Mouse (Mus musculus): ENCODE measurements at regions not wholly inside any gene's neighbourhood (a gene's known extent, or its start where the extent isn't known, plus 50 kb on each side); places are given as distances from the start of the nearest gene placed in this dataset.

GRCm38 (mm10) chr5:16991518-16991917 lies 199.9 kb downstream of the Gm28710 start:
- Histone ChIP-seq H3K4me3 (ENCODE audit: low read length) (no peak overlapping the region), H3K36me3 (ENCODE audit: insufficient read depth, low read length) (no peaks in the 10 kb centered on the region), H3K27ac (no peak overlapping the region), H3K4me1 (ENCODE audit: insufficient read depth, low read length) (no peaks in the 10 kb centered on the region), H3K9ac (replicated peaks; ENCODE audit: low read length) (no peak overlapping the region), H3K4me2 (ENCODE audit: low read depth, low read length) (no peak overlapping the region), H3K27me3 (ENCODE audit: insufficient read depth, low read length) (no peaks in the 10 kb centered on the region), H3K9me3 (ENCODE audit: low read length) (no peaks in the 10 kb centered on the region)
- TF ChIP-seq CTCF (IDR thresholded peaks at IDR 0.05; ENCODE audit: low read depth) = no peak
- no peak for ATAC-seq
- DNase-seq (ENCODE audit: low spot score) = no peak
- 46% methylated on average over 1 of the region's 1 CpGs for WGBS

DNA sequence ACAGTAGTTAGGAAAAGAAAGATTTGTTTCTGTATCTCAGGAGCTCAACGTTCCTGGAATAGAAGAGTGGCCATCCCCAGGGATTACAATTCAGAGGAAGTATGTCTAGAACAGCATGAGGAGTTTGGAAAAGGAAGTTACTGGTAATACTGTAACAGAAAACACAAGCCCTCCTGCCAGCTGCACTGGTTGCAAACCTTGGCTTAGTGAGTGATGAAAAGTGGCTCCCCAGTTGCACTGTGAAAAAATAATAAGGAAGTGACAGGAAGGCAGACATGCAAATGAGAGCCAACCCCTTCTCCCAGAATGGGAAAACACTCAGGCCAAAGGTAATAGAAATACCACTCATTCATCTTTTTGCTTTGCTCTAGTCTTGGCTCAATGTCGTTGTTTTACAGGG lies 207.6 kb downstream of the Gm28710 start:
- no peak for TF ChIP-seq CTCF (IDR thresholded peaks at IDR 0.05; ENCODE audit: low read depth)
- Histone ChIP-seq H3K36me3 (ENCODE audit: insufficient read depth, low read length) (no peaks in the 10 kb centered on the region), H3K9me3 (ENCODE audit: low read length) (no peaks in the 10 kb centered on the region), H3K4me3 (ENCODE audit: low read length) (no peak overlapping the region), H3K9ac (replicated peaks; ENCODE audit: low read length) (no peak overlapping the region), H3K27me3 (ENCODE audit: insufficient read depth, low read length) (no peaks in the 10 kb centered on the region), H3K27ac (no peak overlapping the region), H3K4me2 (ENCODE audit: low read depth, low read length) (no peak overlapping the region), H3K4me1 (ENCODE audit: insufficient read depth, low read length) (no peaks in the 10 kb centered on the region)
- WGBS = 42% methylated on average over 2 of the region's 2 CpGs
- DNase-seq (ENCODE audit: low spot score) = no peak
- ATAC-seq = no peak

- no peaks in the 10 kb centered on the region for H3K27me3 ChIP-seq (ENCODE audit: insufficient read depth, low read length)
- ATAC-seq = no peak
- DNase-seq (ENCODE audit: low spot score) = no peak
- H3K9ac ChIP-seq (replicated peaks; ENCODE audit: low read length) = no peak overlapping the region
- no peaks in the 10 kb centered on the region for H3K4me1 ChIP-seq (ENCODE audit: insufficient read depth, low read length)
- no peak overlapping the region for H3K27ac ChIP-seq
- no peak overlapping the region for H3K4me2 ChIP-seq (ENCODE audit: low read depth, low read length)
- H3K9me3 ChIP-seq (ENCODE audit: low read length) = no peaks in the 10 kb centered on the region
- H3K36me3 ChIP-seq (ENCODE audit: insufficient read depth, low read length) = no peaks in the 10 kb centered on the region
- no peak overlapping the region for H3K4me3 ChIP-seq (ENCODE audit: low read length)
- WGBS = 70% methylated on average over 3 of the region's 3 CpGs
- TF ChIP-seq CTCF (IDR thresholded peaks at IDR 0.05; ENCODE audit: low read depth) = no peak
These were observed 215.4 kb downstream of the Gm28710 start for GRCm38 (mm10) chr5:17006807-17007522.

DNA sequence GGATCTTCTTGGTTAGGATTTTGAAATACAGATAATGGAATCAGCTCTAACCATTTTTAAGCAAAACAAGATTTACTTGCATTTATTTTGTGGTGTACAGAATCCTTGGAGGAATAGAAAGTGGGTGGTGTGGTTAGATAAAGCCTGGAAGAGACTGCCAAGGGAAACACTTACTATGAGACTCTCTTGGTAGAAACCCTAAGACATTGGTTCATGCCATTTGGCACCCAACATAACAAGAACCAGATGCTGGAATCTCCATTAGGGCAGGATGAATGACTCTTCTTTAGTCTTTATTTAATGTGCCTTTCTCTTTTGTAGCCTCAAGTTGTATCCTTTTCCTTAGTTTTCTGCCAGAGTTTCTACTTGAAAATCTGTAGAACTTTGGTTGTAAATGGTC lies 230.0 kb downstream of the Gm28710 start:
- DNase-seq (ENCODE audit: low spot score) (no peak), ATAC-seq (no peak)
- TF ChIP-seq CTCF (IDR thresholded peaks at IDR 0.05; ENCODE audit: low read depth) = no peak
- Histone ChIP-seq H3K27ac (no peak overlapping the region), H3K9ac (replicated peaks; ENCODE audit: low read length) (no peak overlapping the region), H3K4me1 (ENCODE audit: insufficient read depth, low read length) (no peaks in the 10 kb centered on the region), H3K4me3 (ENCODE audit: low read length) (no peak overlapping the region), H3K27me3 (ENCODE audit: insufficient read depth, low read length) (no peaks in the 10 kb centered on the region), H3K9me3 (ENCODE audit: low read length) (no peaks in the 10 kb centered on the region), H3K4me2 (ENCODE audit: low read depth, low read length) (no peak overlapping the region), H3K36me3 (ENCODE audit: insufficient read depth, low read length) (no peaks in the 10 kb centered on the region)

- DNase-seq (ENCODE audit: low spot score) = no peak
- no peaks in the 10 kb centered on the region for H3K9me3 ChIP-seq (ENCODE audit: low read length)
- no peaks in the 10 kb centered on the region for H3K27me3 ChIP-seq (ENCODE audit: insufficient read depth, low read length)
- H3K4me3 ChIP-seq (ENCODE audit: low read length) = no peak overlapping the region
- WGBS = 61% methylated on average over 2 of the region's 2 CpGs
- ATAC-seq = no peak
- H3K9ac ChIP-seq (replicated peaks; ENCODE audit: low read length) = no peak overlapping the region
- TF ChIP-seq CTCF (IDR thresholded peaks at IDR 0.05; ENCODE audit: low read depth) = no peak
- no peaks in the 10 kb centered on the region for H3K36me3 ChIP-seq (ENCODE audit: insufficient read depth, low read length)
- no peak overlapping the region for H3K4me2 ChIP-seq (ENCODE audit: low read depth, low read length)
- no peak overlapping the region for H3K27ac ChIP-seq
- no peaks in the 10 kb centered on the region for H3K4me1 ChIP-seq (ENCODE audit: insufficient read depth, low read length)
These were observed 262.3 kb downstream of the Gm28710 start for GRCm38 (mm10) chr5:17053935-17054334.

DNA sequence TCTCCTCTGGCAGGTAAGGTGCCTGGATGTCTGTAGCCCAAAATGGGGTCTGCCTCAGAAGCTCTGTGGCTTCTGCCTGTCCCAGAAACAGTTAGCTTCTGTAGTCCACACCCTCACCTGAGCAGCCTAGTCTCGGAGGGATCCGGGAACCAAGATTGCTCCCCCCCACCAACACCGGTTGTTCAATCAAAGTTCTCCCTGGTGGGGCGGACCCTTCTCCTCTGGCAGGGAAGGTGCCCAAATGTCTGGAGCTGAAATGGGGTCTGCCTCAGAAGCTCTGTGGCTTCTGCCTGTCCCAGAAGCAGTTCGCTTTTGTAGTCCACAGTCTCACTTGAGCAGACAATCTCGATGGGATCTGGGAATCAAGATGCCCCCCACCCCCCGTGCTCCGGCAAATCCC lies 273.0 kb downstream of the Gm28710 start:
- no peaks in the 10 kb centered on the region for H3K36me3 ChIP-seq (ENCODE audit: insufficient read depth, low read length)
- H3K4me2 ChIP-seq (ENCODE audit: low read depth, low read length) = no peak overlapping the region
- ATAC-seq (no peak), DNase-seq (ENCODE audit: low spot score) (no peak)
- no peak overlapping the region for H3K4me3 ChIP-seq (ENCODE audit: low read length)
- no peak for TF ChIP-seq CTCF (IDR thresholded peaks at IDR 0.05; ENCODE audit: low read depth)
- H3K9ac ChIP-seq (replicated peaks; ENCODE audit: low read length) = no peak overlapping the region
- no peaks in the 10 kb centered on the region for H3K27me3 ChIP-seq (ENCODE audit: insufficient read depth, low read length)
- no peaks in the 10 kb centered on the region for H3K4me1 ChIP-seq (ENCODE audit: insufficient read depth, low read length)
- no peak overlapping the region for H3K27ac ChIP-seq
- no peaks in the 10 kb centered on the region for H3K9me3 ChIP-seq (ENCODE audit: low read length)
- 96% methylated on average over 8 of the region's 8 CpGs for WGBS

- DNase-seq (ENCODE audit: low spot score) (no peak), ATAC-seq (no peak)
- no peak for TF ChIP-seq CTCF (IDR thresholded peaks at IDR 0.05; ENCODE audit: low read depth)
- H3K4me3 ChIP-seq (ENCODE audit: low read length) = no peak overlapping the region
- no peaks in the 10 kb centered on the region for H3K36me3 ChIP-seq (ENCODE audit: insufficient read depth, low read length)
- H3K27ac ChIP-seq = no peak overlapping the region
- no peaks in the 10 kb centered on the region for H3K4me1 ChIP-seq (ENCODE audit: insufficient read depth, low read length)
- no peaks in the 10 kb centered on the region for H3K27me3 ChIP-seq (ENCODE audit: insufficient read depth, low read length)
- WGBS = 43% methylated on average over 1 of the region's 1 CpGs
- no peaks in the 10 kb centered on the region for H3K9me3 ChIP-seq (ENCODE audit: low read length)
- no peak overlapping the region for H3K9ac ChIP-seq (replicated peaks; ENCODE audit: low read length)
- H3K4me2 ChIP-seq (ENCODE audit: low read depth, low read length) = no peak overlapping the region
These were observed 288.8 kb downstream of the Gm28710 start for GRCm38 (mm10) chr5:17080405-17080804.

All from hindbrain, postnatal 0 days (tissue).